Mouse (Mus musculus) kidney, postnatal 4 days (tissue): ENCODE measurements around the gene Olfr1326-ps1.

Experiments used
- DNase-seq, 2 experiments: peaks; one replicate each; pipeline ENCODE4 v3.0.0; 2021; ENCODE audit warnings: mixed read lengths in 2 of 2

Gene Olfr1326-ps1

DNA sequence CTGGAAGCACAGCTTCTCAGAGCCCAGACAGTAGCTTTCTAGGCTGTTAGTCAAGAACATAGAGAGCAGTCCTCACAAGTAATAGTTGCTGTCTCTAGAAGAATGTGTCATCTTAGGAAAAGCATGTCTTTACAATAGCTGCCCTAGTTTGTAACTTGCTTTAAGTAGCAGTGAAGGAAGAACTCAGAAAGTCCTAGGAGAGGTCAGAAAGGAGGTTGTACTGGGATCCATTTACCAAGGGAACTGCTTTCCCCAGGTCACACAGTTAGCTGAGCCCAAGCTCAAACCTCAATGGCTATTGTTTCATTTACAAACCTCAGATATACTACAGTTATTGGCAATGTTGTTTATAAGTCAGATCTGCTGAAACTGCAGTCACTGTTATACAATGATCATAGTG, at the start of gene Olfr1326-ps1:
Gene Olfr1326-ps1, minus strand, starts transcription at position 101 of the 400 bp plus-strand sequence.
- no peak for DNase-seq

DNA sequence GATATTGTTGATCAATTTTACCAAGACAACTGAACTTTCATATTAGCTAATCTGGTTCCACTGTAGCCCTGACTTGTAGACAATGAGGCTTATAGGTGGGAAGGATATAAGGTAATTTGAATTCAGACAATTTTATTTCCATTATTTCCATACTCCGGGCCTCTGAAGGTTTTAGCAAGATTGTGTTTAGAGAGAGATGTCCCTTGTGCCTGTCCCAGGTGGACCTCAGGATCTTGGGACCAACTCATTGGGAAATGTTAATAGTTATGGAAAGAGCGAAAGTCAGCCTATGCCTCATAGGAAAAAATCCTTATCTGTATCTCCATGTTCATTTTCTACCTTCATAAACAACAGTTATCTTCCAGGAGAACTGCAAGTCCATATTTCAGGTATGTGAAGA, 17.7 kb upstream of the Olfr1326-ps1 start, which contains the start of gene Olfr1325:
Gene Olfr1325, plus strand, starts transcription at position 301 of the 400 bp plus-strand sequence.
- no peak for DNase-seq
